Mouse (Mus musculus): ENCODE measurements around the gene Pip4k2c. TPM values are rescaled to one million over a fixed set of nuclear protein-coding genes. Genes with fewer than 3 reads are reported as not detected.

Pip4k2c gene
- polyA plus RNA-seq, 1 experiment, result 22.2 TPM

GRCm38 (mm10) chr10:127189651-127190381, 21.6 kb downstream of the Pip4k2c start, which contains the start of gene Arhgef25:
Gene Arhgef25 (minus strand): TSS chr10:127190083.
- Histone ChIP-seq H3K27ac (ENCODE audit: insufficient read depth, low read length) (peak within 1 kb of the TSS; percentile 57; the same call in 1 of the 2 replicates), H3K4me3 (ENCODE audit: extremely low read depth, insufficient read depth, insufficient read length) (peak within 1 kb of the TSS; percentile 51), H3K36me3 (ENCODE audit: control insufficient read depth, insufficient read depth, low read length) (no peaks in the 10 kb centered on the region), H3K4me1 (ENCODE audit: control insufficient read depth, insufficient read depth, insufficient read length) (peaks cover 17% of the 10 kb centered on the region), H3K27me3 (ENCODE audit: control insufficient read depth, insufficient read depth, low read length) (peaks cover 22% of the 10 kb centered on the region)
- no peak for TF ChIP-seq CTCF (IDR thresholded peaks at IDR 0.05; ENCODE audit: extremely low read depth, insufficient read depth, insufficient read length, insufficient replicate concordance)
- no peak for TF ChIP-seq POLR2A (IDR thresholded peaks at IDR 0.05; ENCODE audit: low read depth, low read length)
- WGBS, result 22% methylated on average over 35 of the region's 35 CpGs
- no peak for DNase-seq (ENCODE audit: low read depth in 1 of 2, low spot score in 2 of 2)

GRCm38 (mm10) chr10:127189116-127189650, 22.2 kb downstream of the Pip4k2c start:
- DNase-seq (ENCODE audit: low read depth in 1 of 2, low spot score in 2 of 2), result no peak
- no peaks in the 10 kb centered on the region for H3K36me3 ChIP-seq (ENCODE audit: control insufficient read depth, insufficient read depth, low read length)
- peak overlapping the region; percentile 51 for H3K4me3 ChIP-seq (ENCODE audit: extremely low read depth, insufficient read depth, insufficient read length)
- H3K4me1 ChIP-seq (ENCODE audit: control insufficient read depth, insufficient read depth, insufficient read length), result peaks cover 14% of the 10 kb centered on the region
- peaks cover 22% of the 10 kb centered on the region for H3K27me3 ChIP-seq (ENCODE audit: control insufficient read depth, insufficient read depth, low read length)
- WGBS, result 2% methylated on average over 26 of the region's 26 CpGs
- H3K27ac ChIP-seq (ENCODE audit: insufficient read depth, low read length), result peak overlapping the region; percentile 57; the same call in 1 of the 2 replicates
- TF ChIP-seq CTCF (IDR thresholded peaks at IDR 0.05; ENCODE audit: extremely low read depth, insufficient read depth, insufficient read length, insufficient replicate concordance) (no peak), POLR2A (IDR thresholded peaks at IDR 0.05; ENCODE audit: low read depth, low read length) (no peak)

GRCm38 (mm10) chr10:127188465-127189115, 22.8 kb downstream of the Pip4k2c start:
- peak overlapping the region; percentile 51 for H3K4me3 ChIP-seq (ENCODE audit: extremely low read depth, insufficient read depth, insufficient read length)
- 1% methylated on average over 42 of the region's 46 CpGs for WGBS
- TF ChIP-seq CTCF (IDR thresholded peaks at IDR 0.05; ENCODE audit: extremely low read depth, insufficient read depth, insufficient read length, insufficient replicate concordance) (no peak), POLR2A (IDR thresholded peaks at IDR 0.05; ENCODE audit: low read depth, low read length) (no peak)
- H3K27ac ChIP-seq (ENCODE audit: insufficient read depth, low read length), result no peak overlapping the region
- H3K4me1 ChIP-seq (ENCODE audit: control insufficient read depth, insufficient read depth, insufficient read length), result peaks cover 14% of the 10 kb centered on the region
- no peaks in the 10 kb centered on the region for H3K36me3 ChIP-seq (ENCODE audit: control insufficient read depth, insufficient read depth, low read length)
- peaks cover 25% of the 10 kb centered on the region for H3K27me3 ChIP-seq (ENCODE audit: control insufficient read depth, insufficient read depth, low read length)
- no peak for DNase-seq (ENCODE audit: low read depth in 1 of 2, low spot score in 2 of 2)

GRCm38 (mm10) chr10:127188079-127188453, 23.3 kb downstream of the Pip4k2c start:
- H3K36me3 ChIP-seq (ENCODE audit: control insufficient read depth, insufficient read depth, low read length), result no peaks in the 10 kb centered on the region
- 6% methylated on average over 21 of the region's 21 CpGs for WGBS
- no peak overlapping the region for H3K27ac ChIP-seq (ENCODE audit: insufficient read depth, low read length)
- TF ChIP-seq CTCF (IDR thresholded peaks at IDR 0.05; ENCODE audit: extremely low read depth, insufficient read depth, insufficient read length, insufficient replicate concordance) (no peak), POLR2A (IDR thresholded peaks at IDR 0.05; ENCODE audit: low read depth, low read length) (no peak)
- peaks cover 26% of the 10 kb centered on the region for H3K27me3 ChIP-seq (ENCODE audit: control insufficient read depth, insufficient read depth, low read length)
- peaks cover 14% of the 10 kb centered on the region for H3K4me1 ChIP-seq (ENCODE audit: control insufficient read depth, insufficient read depth, insufficient read length)
- peak overlapping the region; percentile 51; the same call in 1 of the 2 replicates for H3K4me3 ChIP-seq (ENCODE audit: extremely low read depth, insufficient read depth, insufficient read length)
- DNase-seq (ENCODE audit: low read depth in 1 of 2, low spot score in 2 of 2), result no peak

GRCm38 (mm10) chr10:127187371-127188078, 23.9 kb downstream of the Pip4k2c start:
- no peaks in the 10 kb centered on the region for H3K36me3 ChIP-seq (ENCODE audit: control insufficient read depth, insufficient read depth, low read length)
- TF ChIP-seq POLR2A (IDR thresholded peaks at IDR 0.05; ENCODE audit: low read depth, low read length) (no peak), CTCF (IDR thresholded peaks at IDR 0.05; ENCODE audit: extremely low read depth, insufficient read depth, insufficient read length, insufficient replicate concordance) (no peak)
- no peak for DNase-seq (ENCODE audit: low read depth in 1 of 2, low spot score in 2 of 2)
- H3K4me1 ChIP-seq (ENCODE audit: control insufficient read depth, insufficient read depth, insufficient read length), result peaks cover 14% of the 10 kb centered on the region
- peaks cover 26% of the 10 kb centered on the region for H3K27me3 ChIP-seq (ENCODE audit: control insufficient read depth, insufficient read depth, low read length)
- 79% methylated on average over 10 of the region's 10 CpGs for WGBS
- no peak overlapping the region for H3K27ac ChIP-seq (ENCODE audit: insufficient read depth, low read length)
- no peak overlapping the region for H3K4me3 ChIP-seq (ENCODE audit: extremely low read depth, insufficient read depth, insufficient read length)

GRCm38 (mm10) chr10:127186451-127186850, 24.9 kb downstream of the Pip4k2c start:
- Histone ChIP-seq H3K27me3 (ENCODE audit: control insufficient read depth, insufficient read depth, low read length) (peaks cover 26% of the 10 kb centered on the region), H3K4me1 (ENCODE audit: control insufficient read depth, insufficient read depth, insufficient read length) (peaks cover 14% of the 10 kb centered on the region), H3K4me3 (ENCODE audit: extremely low read depth, insufficient read depth, insufficient read length) (no peak overlapping the region), H3K36me3 (ENCODE audit: control insufficient read depth, insufficient read depth, low read length) (no peaks in the 10 kb centered on the region), H3K27ac (ENCODE audit: insufficient read depth, low read length) (no peak overlapping the region)
- WGBS, result 91% methylated on average over 1 of the region's 1 CpGs
- DNase-seq (ENCODE audit: low read depth in 1 of 2, low spot score in 2 of 2), result no peak
- TF ChIP-seq POLR2A (IDR thresholded peaks at IDR 0.05; ENCODE audit: low read depth, low read length) (no peak), CTCF (IDR thresholded peaks at IDR 0.05; ENCODE audit: extremely low read depth, insufficient read depth, insufficient read length, insufficient replicate concordance) (no peak)
